9 mouse cellular contexts compared by ENCODE assay signal in the genomic region with DNA sequence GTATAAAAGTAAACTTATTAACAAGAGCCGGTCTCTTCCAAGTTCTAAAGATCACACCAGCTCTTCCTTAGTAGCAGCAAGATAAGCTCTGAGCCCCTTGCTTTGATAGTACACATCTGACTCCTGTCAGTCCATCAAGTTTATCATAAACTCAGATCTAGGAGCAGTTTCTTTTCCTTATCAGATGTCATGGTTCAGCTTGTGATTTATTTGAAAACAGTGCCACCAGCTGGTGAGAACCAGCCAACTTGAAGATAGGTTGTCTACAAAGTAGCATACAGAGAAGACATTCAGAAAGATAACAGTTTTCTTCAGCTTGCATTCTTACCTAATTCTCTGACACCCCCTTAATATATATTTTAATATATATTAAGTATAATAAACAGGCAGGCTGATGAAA. TPM values are rescaled to one million over a fixed set of nuclear protein-coding genes. Genes with fewer than 3 reads are reported as not detected.
A peak's percentile ranks its signal among the peaks of the same experiment; 100 is the strongest.
DNase-seq lines count a peak whose midpoint lies in the region; ATAC-seq and TF ChIP-seq lines count a peak whose summit lies in the region.
"Had no signal": no experiment of that assay in that cellular context is flagged by ENCODE, and none has a peak within 500 bp of the region (broad histone marks: within the 10 kb centered on the region; RNA-seq: fewer than 3 reads in every experiment).

No protein-coding gene starts in this region.

- 89% methylated on average over 1 of the region's 1 CpGs for WGBS in midbrain, embryonic 14.5 days
- WGBS in midbrain, embryonic 16.5 days, result 97% methylated on average over 1 of the region's 1 CpGs
- 80% methylated on average over 1 of the region's 1 CpGs for WGBS in hindbrain, postnatal 0 days

- H3K9ac ChIP-seq in midbrain, embryonic 14.5 days (replicated peaks; ENCODE audit: low read length), result no peak overlapping the region
- no peak overlapping the region for H3K9ac ChIP-seq in midbrain, embryonic 16.5 days (ENCODE audit: low read depth, low read length)
- no peak overlapping the region for H3K9ac ChIP-seq in hindbrain, postnatal 0 days (replicated peaks; ENCODE audit: low read length)
- H3K9ac ChIP-seq: liver, embryonic 15.5 days had no signal

- H3K27ac ChIP-seq in midbrain, embryonic 14.5 days (replicated peaks; ENCODE audit: low read depth, low read length), result no peak overlapping the region
- no peak overlapping the region for H3K27ac ChIP-seq in midbrain, embryonic 16.5 days (ENCODE audit: low read length)
- no peak overlapping the region for H3K27ac ChIP-seq in hindbrain, postnatal 0 days
- H3K27ac ChIP-seq: liver, embryonic 15.5 days had no signal

- H3K9me3 ChIP-seq in midbrain, embryonic 14.5 days (ENCODE audit: control insufficient read depth, low read length), result no peaks in the 10 kb centered on the region
- no peaks in the 10 kb centered on the region for H3K9me3 ChIP-seq in midbrain, embryonic 16.5 days (replicated peaks; ENCODE audit: control insufficient read depth, low read length, poor library complexity, severe bottlenecking)
- no peaks in the 10 kb centered on the region for H3K9me3 ChIP-seq in hindbrain, postnatal 0 days (ENCODE audit: low read length)
- H3K9me3 ChIP-seq: liver, embryonic 15.5 days had no signal

- H3K4me3 ChIP-seq in midbrain, embryonic 14.5 days (replicated peaks; ENCODE audit: low read depth, low read length), result no peak overlapping the region
- H3K4me3 ChIP-seq in midbrain, embryonic 16.5 days (ENCODE audit: low read depth, low read length), result no peak overlapping the region
- no peak overlapping the region for H3K4me3 ChIP-seq in hindbrain, postnatal 0 days (ENCODE audit: low read length)
- H3K4me3 ChIP-seq: liver, embryonic 15.5 days had no signal

- peaks cover 15% of the 10 kb centered on the region for H3K36me3 ChIP-seq in midbrain, embryonic 14.5 days (ENCODE audit: control insufficient read depth, insufficient read depth, low read length)
- H3K36me3 ChIP-seq in midbrain, embryonic 16.5 days (ENCODE audit: control insufficient read depth, insufficient read depth, low read length), result peaks cover 3% of the 10 kb centered on the region; the same call in 1 of the 2 replicates
- no peaks in the 10 kb centered on the region for H3K36me3 ChIP-seq in hindbrain, postnatal 0 days (ENCODE audit: insufficient read depth, low read length)

- DNase-seq in midbrain, embryonic 14.5 days, result peak; percentile 88
- DNase-seq in adipocyte (ENCODE audit: low spot score), result peak; percentile 82
- DNase-seq in cerebellum, postnatal 14 days, result peak; percentile 83 to 86
- DNase-seq in hindbrain, postnatal 0 days (ENCODE audit: low spot score), result peak; percentile 83
- DNase-seq in left cerebral cortex, postnatal 4 days, result peak; percentile 58
- DNase-seq in skeletal muscle tissue, adult 2 months (ENCODE audit: low read depth, low spot score), result peak; percentile 50

- peak; percentile 76 for TF ChIP-seq CTCF in hindbrain, postnatal 0 days (IDR thresholded peaks at IDR 0.05; ENCODE audit: low read depth)

- H3K27me3 ChIP-seq in midbrain, embryonic 14.5 days (ENCODE audit: control insufficient read depth, insufficient read depth, low read length), result no peaks in the 10 kb centered on the region
- H3K27me3 ChIP-seq in midbrain, embryonic 16.5 days (ENCODE audit: control insufficient read depth, insufficient read depth, low read depth, low read length), result no peaks in the 10 kb centered on the region
- H3K27me3 ChIP-seq in hindbrain, postnatal 0 days (ENCODE audit: insufficient read depth, low read length), result no peaks in the 10 kb centered on the region
- H3K27me3 ChIP-seq: liver, embryonic 15.5 days had no signal

- ATAC-seq in midbrain, embryonic 14.5 days (ENCODE audit: low FRiP score, low TSS enrichment), result no peak
- ATAC-seq in midbrain, embryonic 16.5 days, result no peak
- ATAC-seq in hindbrain, postnatal 0 days, result no peak
- ATAC-seq in erythroid progenitor cell, adult 5-6 weeks (replicated peaks; ENCODE audit: low FRiP score, poor library complexity, severe bottlenecking), result no peak

- intact Hi-C loops in left cerebral cortex, postnatal 4 days (cut with DNase I), result loop anchor here (2.0 to 10.0 kb wide), 3 partner anchors 61 to 208 kb away; partner anchors contain the start of genes Raly and a

- H3K4me1 ChIP-seq in midbrain, embryonic 14.5 days (ENCODE audit: control insufficient read depth, insufficient read depth, low read length), result no peaks in the 10 kb centered on the region
- no peaks in the 10 kb centered on the region for H3K4me1 ChIP-seq in midbrain, embryonic 16.5 days (ENCODE audit: control insufficient read depth, insufficient read depth, low read length)
- no peaks in the 10 kb centered on the region for H3K4me1 ChIP-seq in hindbrain, postnatal 0 days (ENCODE audit: insufficient read depth, low read length)

- H3K4me2 ChIP-seq in midbrain, embryonic 14.5 days (ENCODE audit: low read length), result no peak overlapping the region
- H3K4me2 ChIP-seq in midbrain, embryonic 16.5 days (ENCODE audit: low read length), result no peak overlapping the region
- H3K4me2 ChIP-seq in hindbrain, postnatal 0 days (ENCODE audit: low read depth, low read length), result no peak overlapping the region
- H3K4me2 ChIP-seq: liver, embryonic 15.5 days had no signal

RNA-seq across cellular contexts. Expression of gene Eif2s2, which starts 37.4 kb away (rescaled TPM):
- polyA plus RNA-seq in midbrain, embryonic 14.5 days (2014; fragmentation: Nextera tagmentation; extraction: Ambion mirVana), result 78.8 and 80.1 TPM in 2 replicates
- 69.3 and 72.3 TPM in 2 replicates for polyA plus RNA-seq in midbrain, embryonic 16.5 days (2015; fragmentation: Nextera tagmentation; extraction: Ambion mirVana)
- total RNA-seq in hindbrain, postnatal 0 days (2014; rRNA removed), result 30.4 and 32.6 TPM in 2 replicates
- 92.9 and 106 TPM in 2 replicates for polyA plus RNA-seq in hindbrain, postnatal 0 days (2015; fragmentation: Nextera tagmentation; extraction: Ambion mirVana)
- 10 to 100 TPM; 94.1 to 99.9 TPM for total RNA-seq in left cerebral cortex, postnatal 4 days (2021)
- total RNA-seq in erythroid progenitor cell, adult 5-6 weeks (2015; ENCODE audit: low replicate concordance), result 91.5 and 115 TPM in 2 replicates
- total RNA-seq in erythroid progenitor cell, adult 5-6 weeks (2017; ENCODE audit: low replicate concordance), result 107 and 121 TPM in 2 replicates
